Comparison of ENCODE assay signal across 34 mouse cellular contexts in the genomic region with DNA sequence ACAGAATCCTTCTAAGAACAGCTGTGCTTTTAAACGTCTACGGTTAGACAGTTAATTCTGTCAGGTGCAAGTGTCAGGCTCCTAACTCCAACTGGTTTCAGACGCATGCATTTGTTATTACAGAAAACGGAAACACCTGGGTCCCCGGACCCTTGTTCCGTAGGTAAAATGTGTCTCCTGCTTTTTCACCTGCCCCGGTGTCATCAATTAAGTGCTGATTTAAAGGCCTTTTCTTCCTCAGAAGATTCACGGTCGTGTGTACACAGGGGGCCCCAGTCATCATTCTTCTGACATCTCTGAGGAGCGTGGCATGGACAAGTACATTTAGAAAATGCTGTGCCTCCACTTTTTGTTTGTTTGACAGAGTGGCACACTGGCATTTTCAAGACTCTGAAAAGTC.
"Had no signal": no experiment of that assay in that cellular context is flagged by ENCODE, and none has a peak within 500 bp of the region (broad histone marks: within the 10 kb centered on the region; RNA-seq: fewer than 3 reads in every experiment).

No protein-coding gene starts in this region.

- H3K4me2 ChIP-seq: heart, embryonic 12.5 days; heart, embryonic 13.5 days; heart, embryonic 15.5 days; hindbrain, embryonic 12.5 days; hindbrain, embryonic 13.5 days; hindbrain, embryonic 14.5 days; hindbrain, embryonic 15.5 days; intestine, embryonic 15.5 days; kidney, embryonic 15.5 days had no signal

- H3K4me3 ChIP-seq: heart, embryonic 12.5 days; heart, embryonic 13.5 days; heart, embryonic 15.5 days; hindbrain, embryonic 10.5 days; hindbrain, embryonic 12.5 days; hindbrain, embryonic 13.5 days; hindbrain, embryonic 15.5 days; intestine, embryonic 15.5 days; kidney, embryonic 15.5 days; layer of hippocampus, adult 2 months; left cerebral cortex, adult 2 months had no signal

- H3K27ac ChIP-seq: heart, embryonic 13.5 days; heart, embryonic 15.5 days; hindbrain, embryonic 10.5 days; hindbrain, embryonic 12.5 days; hindbrain, embryonic 13.5 days; hindbrain, embryonic 14.5 days; hindbrain, embryonic 15.5 days; hindbrain, postnatal 0 days; intestine, embryonic 15.5 days; kidney, embryonic 15.5 days; kidney, postnatal 0 days; layer of hippocampus, adult 2 months; left cerebral cortex, adult 2 months had no signal

- H3K9me3 ChIP-seq: heart, embryonic 12.5 days; heart, embryonic 13.5 days; heart, embryonic 15.5 days; hindbrain, embryonic 10.5 days; hindbrain, embryonic 12.5 days; hindbrain, embryonic 13.5 days; hindbrain, embryonic 15.5 days; intestine, embryonic 15.5 days; kidney, embryonic 15.5 days had no signal

- H3K9ac ChIP-seq: heart, embryonic 12.5 days; heart, embryonic 13.5 days; heart, embryonic 15.5 days; hindbrain, embryonic 12.5 days; hindbrain, embryonic 13.5 days; hindbrain, embryonic 14.5 days; hindbrain, embryonic 15.5 days; intestine, embryonic 15.5 days; kidney, embryonic 15.5 days had no signal

- H3K4me1 ChIP-seq: heart, embryonic 15.5 days; intestine, embryonic 15.5 days had no signal

- H3K36me3 ChIP-seq: heart, embryonic 12.5 days; heart, embryonic 13.5 days; heart, embryonic 15.5 days; hindbrain, embryonic 10.5 days; hindbrain, embryonic 12.5 days; hindbrain, embryonic 13.5 days; hindbrain, embryonic 15.5 days; intestine, embryonic 15.5 days; kidney, embryonic 15.5 days had no signal

- DNase-seq: heart, postnatal 10 days; heart, postnatal 14 days; heart, postnatal 36 days; heart, postnatal 4 days; kidney, adult 11 months; kidney, adult 18-20 months; kidney, adult 2 months; kidney, adult 8-10 months; kidney, adult 9 months; kidney, postnatal 10 days; kidney, postnatal 14 days; kidney, postnatal 25 days; kidney, postnatal 36 days; kidney, postnatal 4 days; layer of hippocampus, adult 9-11 months; layer of hippocampus, postnatal 36 days had no signal

- ATAC-seq: hindbrain, embryonic 16.5 days; hindbrain, postnatal 0 days; inflammation-experienced regulatory T-cells, adult 6 months; intestine, embryonic 15.5 days; intestine, embryonic 16.5 days; intestine, postnatal 0 days had no signal

- H3K27me3 ChIP-seq: heart, embryonic 13.5 days; heart, embryonic 15.5 days; hindbrain, embryonic 12.5 days; hindbrain, embryonic 13.5 days; hindbrain, embryonic 15.5 days; intestine, embryonic 15.5 days; kidney, embryonic 15.5 days had no signal
